In the genomic region with DNA sequence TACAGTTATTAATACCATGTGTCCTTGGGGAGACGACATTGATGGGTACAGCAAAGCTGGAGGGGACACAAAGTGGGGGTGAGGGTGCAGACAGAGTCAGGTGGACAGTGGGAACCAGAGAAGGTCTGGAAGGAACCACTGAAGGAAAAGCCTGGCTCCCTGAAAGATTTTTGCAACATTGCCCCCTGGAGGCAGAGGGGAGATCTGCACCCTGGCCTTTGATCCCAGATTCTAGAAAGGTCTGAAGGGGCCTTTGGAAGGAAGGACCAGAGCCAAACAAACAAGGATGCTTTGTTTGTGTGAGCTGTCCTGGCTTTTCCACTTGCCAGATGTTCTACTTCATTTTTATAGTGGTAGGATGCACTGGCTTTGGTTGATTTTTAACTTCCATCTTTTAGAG, we compare ENCODE assay signal across 9 mouse cellular contexts. TPM values are rescaled to one million over a fixed set of nuclear protein-coding genes. Genes with fewer than 3 reads are reported as not detected.
DNase-seq lines count a peak whose midpoint lies in the region; ATAC-seq and TF ChIP-seq lines count a peak whose summit lies in the region.
"Had no signal": no experiment of that assay in that cellular context is flagged by ENCODE, and none has a peak within 500 bp of the region (broad histone marks: within the 10 kb centered on the region; RNA-seq: fewer than 3 reads in every experiment).

No protein-coding gene starts in this region.

- H3K27me3 ChIP-seq in forebrain, embryonic 10.5 days (ENCODE audit: poor library complexity, severe bottlenecking): 0 out of 2 replicates have a peak, but pooled peaks cover 9% of the 10 kb centered on the region
- H3K27me3 ChIP-seq in forebrain, embryonic 13.5 days: no peaks in the 10 kb centered on the region
- no peaks in the 10 kb centered on the region for H3K27me3 ChIP-seq in hindbrain, postnatal 0 days (ENCODE audit: insufficient read depth, low read length)
- H3K27me3 ChIP-seq in lung, embryonic 14.5 days (ENCODE audit: insufficient read depth, low read length): no peaks in the 10 kb centered on the region
- peaks cover 3% of the 10 kb centered on the region; the same call in 1 of the 2 replicates for H3K27me3 ChIP-seq in stomach, embryonic 16.5 days (ENCODE audit: control insufficient read depth, insufficient read depth, low read length)

- peak; percentile 62 for DNase-seq in forebrain, embryonic 10.5 days (ENCODE audit: extremely low spot score, low spot score)
- DNase-seq in right cerebral cortex, postnatal 4 days: peak; percentile 39
- DNase-seq in right cerebral cortex, postnatal 25 days: no peak
- peak; percentile 77 to 82 for DNase-seq in cerebellum, postnatal 25 days
- peak; percentile 65 for DNase-seq in hindbrain, postnatal 0 days (ENCODE audit: low spot score)
- DNase-seq in lung, embryonic 14.5 days: peak; percentile 73

- H3K9me3 ChIP-seq in forebrain, embryonic 10.5 days: no peaks in the 10 kb centered on the region
- H3K9me3 ChIP-seq in forebrain, embryonic 13.5 days (replicated peaks): no peaks in the 10 kb centered on the region
- no peaks in the 10 kb centered on the region for H3K9me3 ChIP-seq in hindbrain, postnatal 0 days (ENCODE audit: low read length)
- H3K9me3 ChIP-seq in lung, embryonic 14.5 days (ENCODE audit: low read depth, low read length): no peaks in the 10 kb centered on the region
- no peaks in the 10 kb centered on the region for H3K9me3 ChIP-seq in stomach, embryonic 16.5 days (replicated peaks; ENCODE audit: control insufficient read depth, low read length)

- no peaks in the 10 kb centered on the region for H3K36me3 ChIP-seq in forebrain, embryonic 10.5 days (replicated peaks)
- H3K36me3 ChIP-seq in forebrain, embryonic 13.5 days (ENCODE audit: poor library complexity, severe bottlenecking): no peaks in the 10 kb centered on the region
- H3K36me3 ChIP-seq in hindbrain, postnatal 0 days (ENCODE audit: insufficient read depth, low read length): no peaks in the 10 kb centered on the region
- no peaks in the 10 kb centered on the region for H3K36me3 ChIP-seq in lung, embryonic 14.5 days (ENCODE audit: insufficient read depth)
- no peaks in the 10 kb centered on the region for H3K36me3 ChIP-seq in stomach, embryonic 16.5 days (ENCODE audit: control insufficient read depth, insufficient read depth, low read length)

- H3K9ac ChIP-seq in forebrain, embryonic 13.5 days: no peak overlapping the region
- no peak overlapping the region for H3K9ac ChIP-seq in hindbrain, postnatal 0 days (replicated peaks; ENCODE audit: low read length)
- H3K9ac ChIP-seq in lung, embryonic 14.5 days: no peak overlapping the region
- H3K9ac ChIP-seq in stomach, embryonic 16.5 days (ENCODE audit: low read length): no peak overlapping the region

- H3K4me1 ChIP-seq in forebrain, embryonic 10.5 days: peaks cover 30% of the 10 kb centered on the region
- peaks cover 10% of the 10 kb centered on the region for H3K4me1 ChIP-seq in forebrain, embryonic 13.5 days
- H3K4me1 ChIP-seq in hindbrain, postnatal 0 days (ENCODE audit: insufficient read depth, low read length): peaks cover 3% of the 10 kb centered on the region; the same call in 1 of the 2 replicates
- H3K4me1 ChIP-seq in lung, embryonic 14.5 days (ENCODE audit: insufficient read depth): peaks cover 14% of the 10 kb centered on the region
- H3K4me1 ChIP-seq in stomach, embryonic 16.5 days (ENCODE audit: control insufficient read depth, insufficient read depth, low read length): peaks cover 7% of the 10 kb centered on the region; the same call in 1 of the 2 replicates

- ATAC-seq in forebrain, embryonic 13.5 days: no peak
- no peak for ATAC-seq in hindbrain, postnatal 0 days
- no peak for ATAC-seq in lung, embryonic 14.5 days (ENCODE audit: insufficient read depth)
- 0 out of 2 replicates have a peak, but pooled peaks have one; percentile 37 for ATAC-seq in stomach, embryonic 16.5 days (ENCODE audit: insufficient read depth, low FRiP score)

- H3K4me3 ChIP-seq in forebrain, embryonic 10.5 days: no peak overlapping the region
- no peak overlapping the region for H3K4me3 ChIP-seq in forebrain, embryonic 13.5 days
- no peak overlapping the region for H3K4me3 ChIP-seq in hindbrain, postnatal 0 days (ENCODE audit: low read length)
- H3K4me3 ChIP-seq in lung, embryonic 14.5 days (ENCODE audit: low read depth, low read length): no peak overlapping the region
- no peak overlapping the region for H3K4me3 ChIP-seq in stomach, embryonic 16.5 days (replicated peaks; ENCODE audit: low read length)

- no peak overlapping the region for H3K4me2 ChIP-seq in forebrain, embryonic 13.5 days
- no peak overlapping the region for H3K4me2 ChIP-seq in hindbrain, postnatal 0 days (ENCODE audit: low read depth, low read length)
- H3K4me2 ChIP-seq in lung, embryonic 14.5 days: no peak overlapping the region
- no peak overlapping the region for H3K4me2 ChIP-seq in stomach, embryonic 16.5 days (ENCODE audit: low read depth, low read length)

- H3K27ac ChIP-seq in forebrain, embryonic 10.5 days: no peak overlapping the region
- H3K27ac ChIP-seq in forebrain, embryonic 13.5 days: no peak overlapping the region
- H3K27ac ChIP-seq in hindbrain, postnatal 0 days: no peak overlapping the region
- H3K27ac ChIP-seq in lung, embryonic 14.5 days (ENCODE audit: low read depth): no peak overlapping the region
- H3K27ac ChIP-seq in stomach, embryonic 16.5 days (ENCODE audit: low read length): no peak overlapping the region

- peak; percentile 88 for TF ChIP-seq CTCF in hindbrain, postnatal 0 days (IDR thresholded peaks at IDR 0.05; ENCODE audit: low read depth)
- peak; percentile 89 for TF ChIP-seq CTCF in lung, embryonic 14.5 days (IDR thresholded peaks at IDR 0.05; ENCODE audit: low read depth)

- 37% methylated on average over 1 of the region's 1 CpGs for WGBS in forebrain, embryonic 10.5 days
- WGBS in forebrain, embryonic 13.5 days: 44% methylated on average over 1 of the region's 1 CpGs
- 37% methylated on average over 1 of the region's 1 CpGs for whole genome bisulfite sequencing in hindbrain, postnatal 0 days
- WGBS in lung, embryonic 14.5 days: 21% methylated on average over 1 of the region's 1 CpGs
- WGBS in stomach, embryonic 16.5 days: 30% methylated on average over 1 of the region's 1 CpGs

RNA-seq across cellular contexts. Expression of a gene that starts 0.7 kb away (rescaled TPM):
- polyA plus RNA-seq in forebrain, embryonic 10.5 days (2016; fragmentation: Nextera tagmentation; extraction: Ambion mirVana): 1.6 and 2.0 TPM in 2 replicates
- polyA plus RNA-seq in forebrain, embryonic 13.5 days (2015; fragmentation: Nextera tagmentation; extraction: Ambion mirVana): 3.1 and 3.2 TPM in 2 replicates
- 14.3 and 16.5 TPM in 2 replicates for total RNA-seq in hindbrain, postnatal 0 days (2014; rRNA removed)
- polyA plus RNA-seq in hindbrain, postnatal 0 days (2015; fragmentation: Nextera tagmentation; extraction: Ambion mirVana): 6.8 and 7.0 TPM in 2 replicates
- 2.9 and 4.0 TPM in 2 replicates for polyA plus RNA-seq in lung, embryonic 14.5 days (2014; fragmentation: Nextera tagmentation; extraction: Ambion mirVana)
- polyA plus RNA-seq in stomach, embryonic 16.5 days (2015; fragmentation: Nextera tagmentation; extraction: Ambion mirVana): 4.0 and 4.6 TPM in 2 replicates

RNA-seq across cellular contexts. Expression of a gene that starts 19.6 kb away (rescaled TPM):
- not detected in 2 replicates for polyA plus RNA-seq in forebrain, embryonic 10.5 days (2016; fragmentation: Nextera tagmentation; extraction: Ambion mirVana)
- not detected in 2 replicates for polyA plus RNA-seq in forebrain, embryonic 13.5 days (2015; fragmentation: Nextera tagmentation; extraction: Ambion mirVana)
- not detected in 2 replicates for total RNA-seq in hindbrain, postnatal 0 days (2014; rRNA removed)
- not detected in 2 replicates for polyA plus RNA-seq in hindbrain, postnatal 0 days (2015; fragmentation: Nextera tagmentation; extraction: Ambion mirVana)
- polyA plus RNA-seq in lung, embryonic 14.5 days (2014; fragmentation: Nextera tagmentation; extraction: Ambion mirVana): not detected in 2 replicates
- polyA plus RNA-seq in stomach, embryonic 16.5 days (2015; fragmentation: Nextera tagmentation; extraction: Ambion mirVana): not detected in 2 replicates

RNA-seq across cellular contexts. Expression of a gene that starts 52.8 kb away (rescaled TPM):
- polyA plus RNA-seq in forebrain, embryonic 10.5 days (2016; fragmentation: Nextera tagmentation; extraction: Ambion mirVana): not detected in 2 replicates
- not detected in 2 replicates for polyA plus RNA-seq in forebrain, embryonic 13.5 days (2015; fragmentation: Nextera tagmentation; extraction: Ambion mirVana)
- not detected in 2 replicates for total RNA-seq in hindbrain, postnatal 0 days (2014; rRNA removed)
- polyA plus RNA-seq in hindbrain, postnatal 0 days (2015; fragmentation: Nextera tagmentation; extraction: Ambion mirVana): not detected in 2 replicates
- polyA plus RNA-seq in lung, embryonic 14.5 days (2014; fragmentation: Nextera tagmentation; extraction: Ambion mirVana): not detected in 2 replicates
- polyA plus RNA-seq in stomach, embryonic 16.5 days (2015; fragmentation: Nextera tagmentation; extraction: Ambion mirVana): not detected in 2 replicates
- total RNA-seq: left cerebral cortex, adult 8-10 months had no signal
